Mouse (Mus musculus) liver, embryonic 13.5 days (tissue): ENCODE data around the gene Usp48. TPM values are rescaled to one million over a fixed set of nuclear protein-coding genes. Genes with fewer than 3 reads are reported as not detected.
A peak's percentile ranks its signal among the peaks of the same experiment; 100 is the strongest.

Experiments
- ATAC-seq: fragments of 200-750 bp; cut with Nextera tagmentation; 2 replicates; pipeline ENCODE4 v1.8.0; 2017; ENCODE audit warnings: low read depth, mild to moderate bottlenecking, moderate number of reproducible peaks, moderate library complexity
- DNase-seq: peaks from one replicate; pipeline ENCODE4 v3.0.0; 2022
- H3K27ac ChIP-seq: fragments of 300-500 bp; sonication (generic); 2 replicates; pipeline ENCODE4 v1.5.1; 2015; ENCODE audit warnings: moderate library complexity, mild to moderate bottlenecking, inconsistent platforms
- H3K27me3 ChIP-seq: fragments of 300-500 bp; sonication (generic); 2 replicates; pipeline ENCODE4 v1.6.1; 2015; ENCODE audit warnings: mild to moderate bottlenecking, inconsistent platforms
- H3K36me3 ChIP-seq: fragments of 300-500 bp; sonication (generic); 2 replicates; pipeline ENCODE4 v1.6.1; 2015; ENCODE audit warnings: mild to moderate bottlenecking, inconsistent platforms
- H3K4me1 ChIP-seq: fragments of 300-500 bp; sonication (generic); replicated peaks from 2 replicates; pipeline ENCODE4 v1.6.1; 2015; ENCODE audit warnings: inconsistent platforms
- H3K4me2 ChIP-seq: fragments of 300-500 bp; sonication (generic); 2 replicates; pipeline ENCODE4 v1.6.1; 2015; ENCODE audit warnings: inconsistent platforms, mild to moderate bottlenecking, moderate library complexity
- H3K4me3 ChIP-seq: fragments of 300-500 bp; sonication (generic); replicated peaks from 2 replicates; pipeline ENCODE4 v1.5.1; 2015; ENCODE audit warnings: mild to moderate bottlenecking, inconsistent platforms
- H3K9ac ChIP-seq: fragments of 300-500 bp; sonication (generic); 2 replicates; pipeline ENCODE4 v1.6.1; 2015; ENCODE audit warnings: mild to moderate bottlenecking, inconsistent platforms
- H3K9me3 ChIP-seq: fragments of 300-500 bp; sonication (generic); replicated peaks from 2 replicates; pipeline ENCODE4 v1.6.1; 2016; ENCODE audit warnings: inconsistent platforms
- WGBS: fragments of 180-500 bp; shearing (Covaris S2); methylation state at CpG from one replicate; pipeline ENCODE4 v1.1.7; 2015; ENCODE audit not compliant: insufficient replicate concordance; 5-methylcytosine and 5-hydroxymethylcytosine counted together
- polyA plus RNA-seq: library from polyadenylated mRNA; unstranded; fragments of >200 nt; fragmentation: Nextera tagmentation; extraction: Ambion mirVana; gene quantifications from 2 replicates; pipeline ENCODE4 v1.2.1, GENCODE M21; 2015

Gene Usp48
- polyA plus RNA-seq: 36.0 and 44.6 TPM in 2 replicates

DNA sequence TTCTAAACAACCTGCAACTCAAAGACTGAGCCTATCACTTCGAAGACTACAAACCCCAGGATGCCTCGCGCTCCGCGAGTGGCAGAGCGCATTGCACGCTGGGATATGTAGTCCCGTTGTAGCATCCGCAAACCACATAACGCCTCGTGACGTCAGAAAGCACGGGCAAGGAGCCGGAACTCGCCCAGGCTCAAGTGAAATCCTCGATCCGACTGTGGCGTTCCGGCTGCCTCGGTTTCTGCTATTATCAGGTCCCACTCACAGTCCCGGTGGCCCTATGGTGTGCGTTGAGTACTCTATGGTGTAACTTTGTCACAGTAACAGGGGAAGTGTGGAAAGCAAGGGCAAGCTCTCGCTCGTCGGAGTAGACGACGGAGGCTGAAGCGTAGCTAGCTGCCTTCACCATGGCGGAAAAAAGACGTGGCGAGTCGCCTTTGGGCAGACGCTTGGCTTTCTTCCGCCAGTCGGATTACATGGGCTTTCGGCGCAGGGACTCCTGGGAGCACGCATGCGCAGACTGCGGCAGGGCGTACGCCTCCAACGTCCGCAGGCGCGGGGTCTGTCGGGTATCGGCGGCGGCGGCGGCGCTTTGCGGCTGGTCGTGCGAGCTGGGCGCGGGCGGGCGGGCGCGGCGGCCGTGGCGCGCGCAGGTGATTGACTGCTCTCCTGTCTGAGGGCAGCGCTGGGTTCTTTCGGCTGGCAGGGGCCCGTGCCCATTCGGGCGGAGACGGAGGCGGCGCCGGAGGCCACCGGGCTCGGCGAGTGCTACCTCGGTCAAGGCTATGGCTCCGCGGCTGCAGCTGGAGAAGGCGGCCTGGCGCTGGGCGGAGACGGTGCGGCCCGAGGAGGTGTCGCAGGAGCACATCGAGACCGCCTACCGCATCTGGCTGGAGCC is at the start of gene Usp48:
Gene Usp48 (plus strand): TSS at position 155 of the 895 bp plus-strand sequence.
- H3K36me3 ChIP-seq: peaks cover 8% of the 10 kb centered on the region; the same call in 1 of the 2 replicates
- WGBS: under 1% methylated on average over 90 of the region's 92 CpGs
- H3K27ac ChIP-seq: peak within 1 kb of the TSS; percentile 99
- peak within 1 kb of the TSS; percentile 85 for H3K4me2 ChIP-seq
- peak within 1 kb of the TSS; percentile 89 for H3K9ac ChIP-seq
- no peaks in the 10 kb centered on the region for H3K27me3 ChIP-seq
- peaks cover 39% of the 10 kb centered on the region for H3K4me1 ChIP-seq
- ATAC-seq (peak; percentile 89), DNase-seq (peak; percentile 97)
- no peaks in the 10 kb centered on the region for H3K9me3 ChIP-seq
- peak within 1 kb of the TSS; percentile 94 for H3K4me3 ChIP-seq

DNA sequence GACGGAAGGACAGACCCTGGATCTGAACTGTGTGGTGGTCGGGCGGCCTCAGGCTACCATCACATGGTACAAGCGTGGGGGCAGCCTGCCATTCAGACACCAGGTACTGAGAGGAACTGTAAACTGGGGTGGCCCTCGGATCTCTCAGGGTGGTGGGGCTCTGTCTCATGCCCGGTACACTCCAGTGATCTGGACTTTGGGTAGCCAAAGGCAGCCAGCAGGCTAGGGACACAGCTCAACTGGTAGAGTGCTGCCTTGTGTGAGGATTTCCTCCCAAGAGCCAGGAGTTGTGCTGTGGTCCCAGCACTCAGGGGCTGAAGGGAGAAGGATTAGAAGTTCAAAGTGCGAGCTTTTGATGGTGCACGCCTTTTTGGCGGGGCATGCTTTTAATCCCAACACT is 48.0 kb upstream of the Usp48 start:
- no peaks in the 10 kb centered on the region for H3K27me3 ChIP-seq
- DNase-seq: no peak
- no peak overlapping the region for H3K4me2 ChIP-seq
- no peak overlapping the region for H3K9ac ChIP-seq
- H3K4me1 ChIP-seq: no peaks in the 10 kb centered on the region
- 79% methylated on average over 9 of the region's 9 CpGs for WGBS
- no peak for ATAC-seq
- no peak overlapping the region for H3K27ac ChIP-seq
- no peaks in the 10 kb centered on the region for H3K9me3 ChIP-seq
- H3K36me3 ChIP-seq: peaks cover 57% of the 10 kb centered on the region
- no peak overlapping the region for H3K4me3 ChIP-seq

DNA sequence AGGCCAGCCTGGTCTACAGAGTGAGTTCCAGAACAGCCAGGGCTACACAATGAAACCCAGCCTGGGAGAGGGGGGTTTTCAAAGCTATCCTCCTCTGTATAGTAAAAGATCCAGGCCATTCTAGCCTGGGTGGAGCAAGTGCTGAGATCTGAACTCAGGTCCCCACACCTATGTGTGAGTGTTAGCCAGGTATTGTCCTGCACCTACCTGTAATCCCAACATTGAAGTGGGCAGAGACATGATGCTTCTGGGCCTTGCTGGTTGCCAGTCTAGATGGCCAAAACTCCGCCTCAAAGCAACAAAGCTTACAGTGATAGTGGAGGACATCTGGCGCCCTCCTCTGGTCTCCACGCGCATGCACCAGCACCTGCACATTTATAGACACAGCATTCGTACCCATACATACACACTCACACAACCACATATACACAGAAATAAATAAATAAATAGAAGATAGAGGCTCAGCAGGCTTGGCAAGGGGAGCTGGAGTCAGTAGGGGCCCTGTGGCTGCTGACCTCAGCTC is 47.5 kb upstream of the Usp48 start:
- no peaks in the 10 kb centered on the region for H3K9me3 ChIP-seq
- H3K4me1 ChIP-seq: no peaks in the 10 kb centered on the region
- no peak overlapping the region for H3K4me3 ChIP-seq
- no peaks in the 10 kb centered on the region for H3K27me3 ChIP-seq
- no peak overlapping the region for H3K4me2 ChIP-seq
- ATAC-seq: no peak
- H3K9ac ChIP-seq: no peak overlapping the region
- WGBS: 55% methylated on average over 5 of the region's 5 CpGs
- peaks cover 52% of the 10 kb centered on the region for H3K36me3 ChIP-seq
- H3K27ac ChIP-seq: no peak overlapping the region
- peak; percentile 19 for DNase-seq

DNA sequence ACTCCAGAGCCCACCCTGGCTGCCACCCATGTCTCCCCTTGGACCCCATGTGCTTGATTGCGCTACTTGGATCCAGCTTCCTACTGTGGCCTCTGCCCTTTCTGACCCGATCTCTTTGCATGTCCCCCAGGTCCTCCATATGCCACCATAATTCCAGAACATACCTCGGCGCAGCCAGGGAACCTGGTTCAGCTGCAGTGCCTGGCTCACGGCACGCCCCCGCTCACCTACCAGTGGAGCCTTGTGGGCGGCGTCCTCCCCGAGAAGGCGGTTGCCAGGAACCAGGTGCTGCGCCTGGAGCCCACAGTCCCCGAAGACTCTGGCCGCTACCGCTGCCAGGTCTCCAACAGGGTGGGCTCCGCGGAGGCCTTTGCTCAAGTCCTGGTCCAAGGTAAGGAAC is 40.1 kb upstream of the Usp48 start:
- Histone ChIP-seq H3K9me3 (no peaks in the 10 kb centered on the region), H3K36me3 (peaks cover 25% of the 10 kb centered on the region), H3K4me2 (no peak overlapping the region), H3K27me3 (no peaks in the 10 kb centered on the region), H3K4me1 (no peaks in the 10 kb centered on the region), H3K9ac (no peak overlapping the region), H3K4me3 (no peak overlapping the region), H3K27ac (no peak overlapping the region)
- no peak for DNase-seq
- WGBS: 81% methylated on average over 17 of the region's 17 CpGs
- no peak for ATAC-seq

DNA sequence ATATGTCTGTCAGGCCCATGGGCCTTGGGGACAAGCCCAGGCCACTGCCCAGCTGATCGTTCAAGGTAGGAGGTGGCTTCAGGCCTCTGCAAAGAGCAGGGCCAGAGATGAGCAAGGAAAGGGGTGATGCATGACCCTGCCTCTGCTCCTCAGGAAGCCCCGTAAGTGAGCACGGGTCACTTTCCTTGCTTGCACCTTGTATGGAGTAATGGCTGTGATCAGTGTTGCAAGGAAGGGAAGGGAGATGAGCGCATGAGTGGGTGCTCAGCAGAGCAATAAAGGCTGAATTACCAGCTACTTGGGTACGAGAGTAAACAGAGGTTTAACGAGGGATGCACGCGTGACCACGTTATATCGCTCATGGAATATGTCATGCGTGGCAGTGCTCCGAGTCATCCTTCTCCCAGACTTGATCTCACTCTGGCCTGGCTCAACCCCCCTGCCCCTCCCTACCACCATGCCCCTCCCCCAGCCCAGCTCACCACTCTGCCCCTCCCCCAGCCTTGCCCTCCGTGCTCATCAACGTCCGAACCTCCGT is 36.8 kb upstream of the Usp48 start:
- Histone ChIP-seq H3K9me3 (no peaks in the 10 kb centered on the region), H3K4me2 (no peak overlapping the region), H3K4me3 (no peak overlapping the region), H3K4me1 (no peaks in the 10 kb centered on the region), H3K9ac (no peak overlapping the region), H3K27ac (no peak overlapping the region), H3K36me3 (peaks cover 26% of the 10 kb centered on the region), H3K27me3 (no peaks in the 10 kb centered on the region)
- 82% methylated on average over 16 of the region's 16 CpGs for WGBS
- DNase-seq (no peak), ATAC-seq (no peak)

DNA sequence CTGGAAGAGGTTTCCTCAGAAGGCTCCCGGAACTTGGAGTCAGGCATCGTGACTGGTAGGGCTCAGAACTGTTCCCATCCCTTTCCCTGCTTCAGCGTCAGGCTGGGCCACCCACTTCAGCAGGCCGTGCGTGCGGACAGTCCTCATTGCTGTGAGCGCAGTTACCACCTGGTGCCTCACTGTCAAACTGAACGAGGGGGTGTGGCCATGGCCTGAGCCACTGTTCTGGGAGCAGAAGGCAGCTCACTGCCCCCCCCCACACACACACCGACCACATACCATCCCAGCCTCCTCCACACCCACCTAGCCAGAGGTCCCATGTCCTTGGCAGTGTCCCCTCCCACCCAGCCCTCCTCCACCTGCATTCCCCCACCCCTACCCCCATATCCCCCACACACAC is 23.7 kb upstream of the Usp48 start:
- Histone ChIP-seq H3K36me3 (peaks cover 13% of the 10 kb centered on the region; the same call in 1 of the 2 replicates), H3K27ac (no peak overlapping the region), H3K27me3 (no peaks in the 10 kb centered on the region), H3K9ac (no peak overlapping the region), H3K4me3 (no peak overlapping the region), H3K9me3 (no peaks in the 10 kb centered on the region), H3K4me2 (no peak overlapping the region), H3K4me1 (no peaks in the 10 kb centered on the region)
- 72% methylated on average over 9 of the region's 9 CpGs for WGBS
- DNase-seq: no peak
- ATAC-seq: no peak

DNA sequence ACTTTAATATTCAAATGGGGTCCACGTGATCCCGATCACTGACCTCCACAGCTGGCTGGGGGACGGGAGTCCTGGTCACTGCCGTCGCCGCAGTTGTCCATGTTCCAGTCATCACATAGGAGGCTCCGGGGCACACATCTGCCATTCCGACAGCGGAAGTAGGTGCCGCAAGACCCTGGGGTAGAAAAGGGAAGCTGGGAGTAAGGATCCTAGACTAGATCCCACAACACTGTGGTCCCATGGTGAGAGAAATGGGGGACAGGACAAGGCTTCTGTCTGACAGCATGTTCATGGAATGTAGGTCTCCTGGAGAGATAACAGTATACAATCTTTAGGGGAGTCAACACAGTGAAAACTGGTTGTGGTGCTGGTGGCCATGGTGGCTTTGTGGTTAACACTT is 19.1 kb upstream of the Usp48 start, which contains the start of gene Ldlrad2:
Gene Ldlrad2 (minus strand): TSS at position 101 of the 400 bp plus-strand sequence.
- Histone ChIP-seq H3K4me3 (no peak within 1 kb of the TSS), H3K36me3 (0 out of 2 replicates have a peak, but pooled peaks cover 1% of the 10 kb centered on the region), H3K4me1 (0 out of 2 replicates have a peak, but pooled peaks cover 3% of the 10 kb centered on the region), H3K9ac (no peak within 1 kb of the TSS), H3K4me2 (no peak within 1 kb of the TSS), H3K9me3 (no peaks in the 10 kb centered on the region), H3K27me3 (peaks cover 24% of the 10 kb centered on the region), H3K27ac (no peak within 1 kb of the TSS)
- ATAC-seq: no peak
- 68% methylated on average over 10 of the region's 10 CpGs for WGBS
- DNase-seq: no peak

DNA sequence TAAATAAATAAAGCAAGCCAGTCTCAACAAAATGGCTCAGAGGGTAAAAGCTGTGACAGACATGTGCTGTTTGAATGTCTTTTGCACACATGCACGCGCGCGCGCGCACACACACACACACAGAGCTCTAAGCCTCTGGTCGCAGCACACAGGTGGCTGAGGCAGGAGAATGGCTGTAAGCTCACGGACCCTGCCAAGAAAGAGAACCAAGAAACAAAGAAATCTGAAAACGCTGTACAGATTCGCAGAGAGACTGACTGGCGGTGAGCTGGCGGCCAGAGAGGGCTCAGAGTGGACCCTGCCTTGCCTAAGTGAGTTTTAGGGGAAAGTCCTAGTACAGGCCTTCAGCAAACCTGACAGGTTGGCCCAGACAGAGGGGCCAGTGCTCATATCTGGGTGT is 16.1 kb upstream of the Usp48 start:
- H3K27me3 ChIP-seq: peaks cover 38% of the 10 kb centered on the region
- no peak overlapping the region for H3K27ac ChIP-seq
- H3K9ac ChIP-seq: no peak overlapping the region
- H3K4me2 ChIP-seq: no peak overlapping the region
- no peak overlapping the region for H3K4me3 ChIP-seq
- H3K9me3 ChIP-seq: no peaks in the 10 kb centered on the region
- DNase-seq (no peak), ATAC-seq (no peak)
- 89% methylated on average over 12 of the region's 12 CpGs for WGBS
- H3K36me3 ChIP-seq: no peaks in the 10 kb centered on the region
- H3K4me1 ChIP-seq: 0 out of 2 replicates have a peak, but pooled peaks cover 3% of the 10 kb centered on the region

DNA sequence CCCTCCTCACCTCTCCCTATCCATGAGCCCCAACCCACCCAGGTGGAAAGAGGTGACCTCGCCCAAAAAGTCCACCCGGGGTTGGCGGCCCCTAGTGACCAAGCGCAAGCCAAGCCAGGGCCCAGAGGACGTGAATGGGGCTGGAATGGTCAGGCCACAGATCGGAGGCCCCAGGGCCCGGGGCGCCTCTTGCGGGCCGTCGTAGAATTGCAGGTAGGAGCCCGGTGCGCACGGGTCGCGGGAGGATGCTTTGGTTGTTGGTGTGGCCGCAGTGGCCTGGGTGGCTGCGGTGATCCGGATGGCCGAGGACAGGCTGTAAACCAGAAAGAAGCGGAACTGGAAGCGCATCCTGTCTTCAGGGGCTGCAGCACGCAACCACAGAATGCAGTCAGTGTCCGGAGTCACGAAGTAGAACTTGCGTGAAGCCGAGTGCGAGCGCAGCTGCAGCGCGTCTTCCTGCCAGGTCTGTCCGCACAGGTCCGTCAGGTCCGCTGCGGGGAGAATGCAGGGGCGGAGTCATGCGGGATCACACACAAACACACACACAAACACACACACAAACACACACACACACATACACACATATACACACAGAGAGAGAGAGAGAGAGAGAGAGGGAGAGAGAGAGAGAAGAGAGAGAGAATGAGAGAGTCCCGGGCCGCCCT is 15.2 kb upstream of the Usp48 start:
- Histone ChIP-seq H3K4me3 (peak overlapping the region; percentile 27; the same call in 1 of the 2 replicates), H3K36me3 (no peaks in the 10 kb centered on the region), H3K9me3 (no peaks in the 10 kb centered on the region), H3K9ac (no peak overlapping the region), H3K4me1 (0 out of 2 replicates have a peak, but pooled peaks cover 3% of the 10 kb centered on the region), H3K4me2 (peak overlapping the region; percentile 55), H3K27ac (no peak overlapping the region), H3K27me3 (peaks cover 38% of the 10 kb centered on the region)
- ATAC-seq (no peak), DNase-seq (peak; percentile 22)
- WGBS: 6% methylated on average over 39 of the region's 39 CpGs

DNA sequence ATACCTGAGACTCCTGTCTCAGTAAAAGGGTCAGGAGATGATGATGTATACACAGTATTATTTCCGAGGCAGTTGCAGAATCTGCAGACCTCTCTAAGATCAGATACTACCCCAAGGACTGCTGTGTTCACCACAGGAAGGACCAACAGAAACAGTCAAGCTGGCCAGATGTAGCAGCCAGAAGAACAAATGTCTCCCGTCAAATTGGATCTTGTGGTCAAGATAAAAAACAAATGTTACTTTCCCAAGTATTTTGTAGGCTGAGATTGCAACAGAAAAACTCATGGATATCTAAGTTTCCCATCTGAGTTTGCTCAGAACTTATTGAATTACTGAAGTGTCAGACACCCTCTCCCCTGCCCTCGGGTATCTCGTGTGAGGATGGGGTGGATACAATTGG is 13.8 kb upstream of the Usp48 start:
- H3K9ac ChIP-seq: no peak overlapping the region
- H3K27ac ChIP-seq: no peak overlapping the region
- 29% methylated on average over 4 of the region's 4 CpGs for WGBS
- peaks cover 38% of the 10 kb centered on the region for H3K27me3 ChIP-seq
- H3K4me1 ChIP-seq: 0 out of 2 replicates have a peak, but pooled peaks cover 3% of the 10 kb centered on the region
- no peak overlapping the region for H3K4me3 ChIP-seq
- DNase-seq (no peak), ATAC-seq (no peak)
- no peaks in the 10 kb centered on the region for H3K9me3 ChIP-seq
- H3K36me3 ChIP-seq: no peaks in the 10 kb centered on the region
- H3K4me2 ChIP-seq: no peak overlapping the region

DNA sequence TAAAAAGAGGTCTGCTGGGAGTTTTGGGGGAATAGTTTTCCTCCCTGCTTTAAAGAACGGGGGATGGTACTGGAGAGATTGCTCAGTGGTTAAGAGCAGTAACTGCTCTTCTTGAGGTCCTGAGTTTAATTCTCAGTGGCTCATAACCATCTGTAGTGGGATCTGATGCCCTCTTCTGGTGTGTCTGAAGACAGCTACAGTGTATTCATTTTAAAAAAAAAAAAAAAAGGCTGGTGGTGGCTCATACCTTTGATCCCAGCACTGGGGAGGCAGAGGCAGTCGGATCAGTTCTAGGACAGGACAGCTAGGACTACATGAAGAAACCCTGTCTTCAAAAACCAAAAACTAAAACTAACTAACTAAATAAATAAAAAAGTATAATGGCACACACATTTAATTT is 13.3 kb upstream of the Usp48 start:
- no peaks in the 10 kb centered on the region for H3K36me3 ChIP-seq
- no peaks in the 10 kb centered on the region for H3K9me3 ChIP-seq
- no peak for DNase-seq
- no peak overlapping the region for H3K9ac ChIP-seq
- no peak overlapping the region for H3K4me2 ChIP-seq
- H3K4me3 ChIP-seq: no peak overlapping the region
- H3K4me1 ChIP-seq: 0 out of 2 replicates have a peak, but pooled peaks cover 3% of the 10 kb centered on the region
- WGBS: 47% methylated on average over 2 of the region's 2 CpGs
- no peak overlapping the region for H3K27ac ChIP-seq
- H3K27me3 ChIP-seq: peaks cover 38% of the 10 kb centered on the region
- no peak for ATAC-seq
